Mouse (Mus musculus) ovary, postnatal 14 days (tissue): ENCODE measurements around the gene Dpysl5.

ENCODE experiments used
- DNase-seq: peaks from one replicate; pipeline ENCODE4 v3.0.0; 2022; ENCODE audit warnings: low spot score

Dpysl5 gene

GRCm38 (mm10) chr5:30824124-30824988 is 113.0 kb downstream of the Dpysl5 start:
- DNase-seq: no peak

GRCm38 (mm10) chr5:30825166-30825565 is 113.8 kb downstream of the Dpysl5 start:
- DNase-seq: no peak

GRCm38 (mm10) chr5:30825821-30826220 is 114.5 kb downstream of the Dpysl5 start:
- no peak for DNase-seq

- DNase-seq: no peak
Measured at GRCm38 (mm10) chr5:30833416-30833815, 122.1 kb downstream of the Dpysl5 start.

GRCm38 (mm10) chr5:30839731-30840130 is 128.4 kb downstream of the Dpysl5 start:
- no peak for DNase-seq

- DNase-seq: no peak
Measured at GRCm38 (mm10) chr5:30841896-30842295, 130.5 kb downstream of the Dpysl5 start.
